Mouse (Mus musculus) ES-E14 (cell line): Measurements from ENCODE around the gene Prkag2.

Experiments
- CHD2 ChIP-seq: IDR thresholded peaks from 2 replicates; pipeline ENCODE4 v1.6.1; 2014; ENCODE audit warnings: mild to moderate bottlenecking, low read depth, low read length, inconsistent platforms
- HCFC1 ChIP-seq: IDR thresholded peaks from 2 replicates; pipeline ENCODE4 v1.6.1; 2012; ENCODE audit warnings: low read length, inconsistent platforms, borderline replicate concordance; ENCODE audit not compliant: insufficient read depth
- ZC3H11A ChIP-seq: IDR thresholded peaks from 2 replicates; pipeline ENCODE4 v1.6.1; 2012; ENCODE audit warnings: low read depth, mild to moderate bottlenecking, inconsistent platforms, low read length, borderline replicate concordance

GRCm38 (mm10) chr5:24970552-24971275, 129.7 kb downstream of the Prkag2 start:
- TF ChIP-seq ZC3H11A (no peak), CHD2 (no peak), HCFC1 (no peak)
